Mouse (Mus musculus) stomach, embryonic 14.5 days (tissue): ENCODE results near the gene Ankrd35. TPM values are rescaled to one million over a fixed set of nuclear protein-coding genes. Genes with fewer than 3 reads are reported as not detected.

Experiments used
- ATAC-seq: fragments of 200-750 bp; cut with Nextera tagmentation; 2 replicates; pipeline ENCODE4 v1.8.0; 2017; ENCODE audit warnings: low read depth, moderate TSS enrichment; ENCODE audit not compliant: insufficient number of reproducible peaks, insufficient read depth, low FRiP score
- H3K27ac ChIP-seq: fragments of 300-500 bp; sonication (generic); 2 replicates; pipeline ENCODE4 v1.5.1; 2014; ENCODE audit warnings: mild to moderate bottlenecking, low read length, moderate library complexity, mixed read lengths
- H3K27me3 ChIP-seq: fragments of 300-500 bp; sonication (generic); 2 replicates; pipeline ENCODE4 v1.6.1; 2014; ENCODE audit warnings: low read length, control low read depth, mixed read lengths; ENCODE audit not compliant: control insufficient read depth, insufficient read depth
- H3K36me3 ChIP-seq: fragments of 300-500 bp; sonication (generic); 2 replicates; pipeline ENCODE4 v1.6.1; 2014; ENCODE audit warnings: mild to moderate bottlenecking, control low read depth, low read length, moderate library complexity, mixed read lengths; ENCODE audit not compliant: control insufficient read depth, insufficient read depth
- H3K4me1 ChIP-seq: fragments of 300-500 bp; sonication (generic); 2 replicates; pipeline ENCODE4 v1.6.1; 2014; ENCODE audit warnings: low read length, control low read depth, mixed read lengths; ENCODE audit not compliant: control insufficient read depth, insufficient read depth
- H3K4me2 ChIP-seq: fragments of 300-500 bp; sonication (generic); replicated peaks from 2 replicates; pipeline ENCODE4 v1.6.1; 2014; ENCODE audit warnings: low read depth, low read length, control low read depth
- H3K4me3 ChIP-seq: fragments of 300-500 bp; sonication (generic); 2 replicates; pipeline ENCODE4 v1.5.1; 2014; ENCODE audit warnings: low read depth, low read length, control low read depth
- H3K9ac ChIP-seq: fragments of 300-500 bp; sonication (generic); replicated peaks from 2 replicates; pipeline ENCODE4 v1.6.1; 2014; ENCODE audit warnings: low read depth, mild to moderate bottlenecking, control low read depth, low read length, moderate library complexity, mixed read lengths
- H3K9me3 ChIP-seq: fragments of 300-500 bp; sonication (generic); 2 replicates; pipeline ENCODE4 v1.6.1; 2016; ENCODE audit warnings: low read depth, low read length, control low read depth; ENCODE audit not compliant: control insufficient read depth
- WGBS: fragments of 180-500 bp; shearing (Covaris S2); extraction: QIAGEN DNeasy Blood & Tissue Kit; methylation state at CpG from one replicate; pipeline ENCODE4 v1.1.7; 2014; 5-methylcytosine and 5-hydroxymethylcytosine counted together
- polyA plus RNA-seq: library from polyadenylated mRNA; unstranded; fragments of >200 nt; fragmentation: Nextera tagmentation; extraction: Ambion mirVana; gene quantifications from 2 replicates; pipeline ENCODE4 v1.2.1, GENCODE M21; 2014

The Ankrd35 gene
- polyA plus RNA-seq, result 0.82 and 1.1 TPM in 2 replicates

GRCm38 (mm10) chr3:96669727-96670468, at the start of gene Ankrd35:
Gene Ankrd35 (plus strand): TSS chr3:96670131.
- no peaks in the 10 kb centered on the region for H3K9me3 ChIP-seq
- H3K27me3 ChIP-seq, result no peaks in the 10 kb centered on the region
- H3K27ac ChIP-seq, result no peak within 1 kb of the TSS
- H3K9ac ChIP-seq, result no peak within 1 kb of the TSS
- peak within 1 kb of the TSS; percentile 55 for H3K4me2 ChIP-seq
- H3K4me1 ChIP-seq, result peaks cover 9% of the 10 kb centered on the region; the same call in 1 of the 2 replicates
- H3K4me3 ChIP-seq, result peak within 1 kb of the TSS; percentile 30
- WGBS, result 5% methylated on average over 34 of the region's 35 CpGs
- no peaks in the 10 kb centered on the region for H3K36me3 ChIP-seq
- ATAC-seq, result peak; percentile 93

GRCm38 (mm10) chr3:96623201-96623600, 46.7 kb upstream of the Ankrd35 start:
- ATAC-seq, result no peak
- Histone ChIP-seq H3K9me3 (no peaks in the 10 kb centered on the region), H3K4me2 (no peak overlapping the region), H3K4me1 (no peaks in the 10 kb centered on the region), H3K9ac (no peak overlapping the region), H3K4me3 (no peak overlapping the region), H3K27me3 (no peaks in the 10 kb centered on the region), H3K36me3 (peaks cover 44% of the 10 kb centered on the region), H3K27ac (no peak overlapping the region)
- 94% methylated on average over 4 of the region's 4 CpGs for WGBS

- Histone ChIP-seq H3K9ac (peak within 1 kb of the TSS; percentile 57), H3K4me1 (peaks cover 6% of the 10 kb centered on the region; the same call in 1 of the 2 replicates), H3K27ac (peak within 1 kb of the TSS; percentile 78), H3K27me3 (no peaks in the 10 kb centered on the region), H3K4me3 (peak within 1 kb of the TSS; percentile 78), H3K4me2 (peak within 1 kb of the TSS; percentile 72), H3K9me3 (no peaks in the 10 kb centered on the region), H3K36me3 (peaks cover 25% of the 10 kb centered on the region)
- peak; percentile 95 for ATAC-seq
- under 1% methylated on average over 48 of the region's 48 CpGs for WGBS
Observed at GRCm38 (mm10) chr3:96629729-96630600, 40.0 kb upstream of the Ankrd35 start, which contains the start of gene Rbm8a. Gene Rbm8a (plus strand): TSS chr3:96629933.

- Histone ChIP-seq H3K36me3 (peaks cover 21% of the 10 kb centered on the region), H3K4me1 (peaks cover 12% of the 10 kb centered on the region), H3K9ac (no peak overlapping the region), H3K27ac (no peak overlapping the region), H3K4me3 (no peak overlapping the region), H3K4me2 (no peak overlapping the region), H3K9me3 (no peaks in the 10 kb centered on the region), H3K27me3 (no peaks in the 10 kb centered on the region)
- ATAC-seq, result no peak
Observed at GRCm38 (mm10) chr3:96632058-96632457, 37.9 kb upstream of the Ankrd35 start.

- Histone ChIP-seq H3K9me3 (no peaks in the 10 kb centered on the region), H3K27me3 (no peaks in the 10 kb centered on the region), H3K4me2 (no peak overlapping the region), H3K4me3 (no peak overlapping the region), H3K4me1 (peaks cover 12% of the 10 kb centered on the region), H3K27ac (no peak overlapping the region), H3K36me3 (peaks cover 31% of the 10 kb centered on the region), H3K9ac (no peak overlapping the region)
- 72% methylated on average over 1 of the region's 1 CpGs for WGBS
- no peak for ATAC-seq
Observed at GRCm38 (mm10) chr3:96634015-96634414, 35.9 kb upstream of the Ankrd35 start.

GRCm38 (mm10) chr3:96634928-96635879, 34.7 kb upstream of the Ankrd35 start, which contains the start of the genes Pex11b and Gm42957:
Gene Pex11b (plus strand): TSS chr3:96635376.
Gene Gm42957 (plus strand): TSS chr3:96635474.
- Histone ChIP-seq H3K36me3 (peaks cover 42% of the 10 kb centered on the region), H3K9me3 (no peaks in the 10 kb centered on the region), H3K4me2 (peak within 1 kb of the TSS; percentile 54), H3K9ac (peak within 1 kb of the TSS; percentile 43), H3K4me1 (peaks cover 12% of the 10 kb centered on the region), H3K27me3 (no peaks in the 10 kb centered on the region), H3K4me3 (peak within 1 kb of the TSS; percentile 45), H3K27ac (peak within 1 kb of the TSS; percentile 82)
- WGBS, result 2% methylated on average over 60 of the region's 60 CpGs
- ATAC-seq, result peak; percentile 93

GRCm38 (mm10) chr3:96635906-96636305, 34.0 kb upstream of the Ankrd35 start:
- Histone ChIP-seq H3K4me1 (peaks cover 10% of the 10 kb centered on the region), H3K4me2 (peak overlapping the region; percentile 54), H3K4me3 (peak overlapping the region; percentile 45), H3K9me3 (no peaks in the 10 kb centered on the region), H3K36me3 (peaks cover 43% of the 10 kb centered on the region), H3K9ac (peak overlapping the region; percentile 43), H3K27me3 (no peaks in the 10 kb centered on the region), H3K27ac (peak overlapping the region; percentile 82; the same call in 1 of the 2 replicates)
- no peak for ATAC-seq
- 8% methylated on average over 15 of the region's 15 CpGs for WGBS
